Mouse (Mus musculus): Measurements from ENCODE around the gene Gpnmb. TPM values are rescaled to one million over a fixed set of nuclear protein-coding genes. Genes with fewer than 3 reads are reported as not detected.

Gpnmb gene
- polyA plus RNA-seq, 1 experiment from 2014 or later = 0.38 TPM

DNA sequence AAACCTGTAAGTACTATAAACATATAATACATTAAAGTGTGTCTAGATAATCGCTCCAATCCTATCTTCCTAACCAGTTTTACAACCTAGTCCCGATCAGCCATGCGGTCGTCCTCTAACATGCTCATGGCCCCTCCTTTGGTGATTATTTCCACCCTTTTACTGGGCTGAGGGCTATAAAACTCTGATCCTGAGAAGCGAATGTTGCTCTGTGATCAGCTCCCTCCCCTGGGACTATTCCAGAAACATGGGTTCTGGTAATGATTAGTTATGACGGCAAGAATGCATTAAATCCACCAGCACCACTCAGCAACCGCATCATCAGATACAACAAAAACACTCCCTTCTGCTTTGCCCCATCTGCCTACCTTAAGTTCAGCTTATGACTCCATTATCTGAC is 77.5 kb downstream of the Gpnmb start:
- ATAC-seq (replicated peaks; ENCODE audit: low FRiP score) = no peak
- no peak overlapping the region for H3K4me2 ChIP-seq
- no peaks in the 10 kb centered on the region for H3K27me3 ChIP-seq
- no peak overlapping the region for H3K9ac ChIP-seq
- peaks cover 50% of the 10 kb centered on the region for H3K36me3 ChIP-seq
- no peak overlapping the region for H3K27ac ChIP-seq
- no peaks in the 10 kb centered on the region for H3K4me1 ChIP-seq
- WGBS = 62% methylated on average over 7 of the region's 7 CpGs
- no peaks in the 10 kb centered on the region for H3K9me3 ChIP-seq (replicated peaks)
- H3K4me3 ChIP-seq (replicated peaks) = no peak overlapping the region

DNA sequence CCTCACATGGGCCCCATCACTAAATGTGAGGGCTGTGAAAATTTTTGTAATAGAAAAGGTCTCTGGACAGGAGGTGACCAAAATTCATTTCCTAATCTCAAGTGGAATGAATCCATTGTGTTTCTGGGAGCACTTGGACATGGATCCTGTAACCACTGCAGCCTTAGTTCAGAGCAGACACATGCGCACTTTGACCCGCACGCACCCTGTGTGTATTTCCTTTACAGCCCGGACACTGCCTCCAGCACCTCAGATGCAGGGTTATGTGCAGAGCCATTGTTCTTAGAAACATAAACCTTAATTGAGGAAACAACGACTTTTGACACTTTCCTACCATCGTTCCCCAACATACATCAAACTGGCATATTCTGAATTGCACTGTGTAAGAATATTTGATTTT is 78.1 kb downstream of the Gpnmb start:
- no peaks in the 10 kb centered on the region for H3K4me1 ChIP-seq
- peaks cover 46% of the 10 kb centered on the region for H3K36me3 ChIP-seq
- H3K27me3 ChIP-seq = no peaks in the 10 kb centered on the region
- ATAC-seq (replicated peaks; ENCODE audit: low FRiP score) = no peak
- H3K4me3 ChIP-seq (replicated peaks) = no peak overlapping the region
- H3K27ac ChIP-seq = no peak overlapping the region
- 80% methylated on average over 6 of the region's 6 CpGs for WGBS
- no peak overlapping the region for H3K4me2 ChIP-seq
- no peak overlapping the region for H3K9ac ChIP-seq
- H3K9me3 ChIP-seq (replicated peaks) = no peaks in the 10 kb centered on the region

DNA sequence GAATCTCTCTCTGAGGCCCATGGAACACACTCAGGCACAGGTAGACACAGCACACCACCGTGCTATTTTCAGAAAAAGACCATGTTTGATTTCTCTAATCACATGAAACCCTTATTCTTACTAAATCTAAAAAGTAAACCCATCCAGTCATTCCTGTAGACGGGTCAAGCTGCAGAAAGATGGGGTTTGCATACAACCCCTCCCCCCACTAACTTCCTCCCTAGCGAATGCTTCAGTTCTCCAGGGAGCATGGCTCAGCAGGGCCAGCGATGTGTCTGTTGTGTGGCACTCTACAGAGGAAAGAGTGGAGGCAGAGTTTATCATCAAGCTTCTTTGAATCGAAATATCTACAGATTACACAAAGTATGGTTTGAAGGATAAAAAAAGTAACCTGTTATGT is 79.2 kb downstream of the Gpnmb start:
- no peak for ATAC-seq (replicated peaks; ENCODE audit: low FRiP score)
- WGBS = 80% methylated on average over 5 of the region's 5 CpGs

DNA sequence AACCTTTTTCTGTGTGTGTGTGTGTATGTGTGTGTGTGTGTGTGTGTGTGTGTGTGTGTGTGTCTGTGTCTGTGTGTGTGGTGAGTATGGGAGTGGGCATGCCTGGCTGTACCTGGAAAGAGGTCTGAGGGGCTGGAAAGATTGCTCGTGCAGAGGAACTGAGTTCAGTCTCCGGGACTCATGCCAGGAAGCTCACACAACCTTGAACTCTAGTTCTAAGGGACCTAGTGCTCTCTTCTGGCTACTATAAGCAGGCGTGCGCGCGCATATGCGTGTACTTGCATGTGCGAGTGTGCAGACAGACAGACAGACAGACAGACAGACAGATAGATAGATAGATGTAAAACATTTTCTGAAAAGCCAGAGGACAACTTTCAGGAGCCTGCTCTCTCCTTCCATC is 79.9 kb downstream of the Gpnmb start:
- ATAC-seq (replicated peaks; ENCODE audit: low FRiP score) = no peak
- Histone ChIP-seq H3K27me3 (no peaks in the 10 kb centered on the region), H3K4me1 (no peaks in the 10 kb centered on the region), H3K9me3 (replicated peaks) (no peaks in the 10 kb centered on the region), H3K9ac (no peak overlapping the region), H3K36me3 (peaks cover 41% of the 10 kb centered on the region), H3K4me2 (no peak overlapping the region), H3K4me3 (replicated peaks) (no peak overlapping the region), H3K27ac (no peak overlapping the region)
- WGBS = 89% methylated on average over 8 of the region's 8 CpGs

More for the DNA sequence above, 79.2 kb downstream of the Gpnmb start:
- H3K27ac ChIP-seq = no peak overlapping the region
- no peak overlapping the region for H3K9ac ChIP-seq
- H3K27me3 ChIP-seq = no peaks in the 10 kb centered on the region
- H3K36me3 ChIP-seq = peaks cover 41% of the 10 kb centered on the region
- H3K9me3 ChIP-seq (replicated peaks) = no peaks in the 10 kb centered on the region
- H3K4me1 ChIP-seq = no peaks in the 10 kb centered on the region
- no peak overlapping the region for H3K4me3 ChIP-seq (replicated peaks)
- no peak overlapping the region for H3K4me2 ChIP-seq

DNA sequence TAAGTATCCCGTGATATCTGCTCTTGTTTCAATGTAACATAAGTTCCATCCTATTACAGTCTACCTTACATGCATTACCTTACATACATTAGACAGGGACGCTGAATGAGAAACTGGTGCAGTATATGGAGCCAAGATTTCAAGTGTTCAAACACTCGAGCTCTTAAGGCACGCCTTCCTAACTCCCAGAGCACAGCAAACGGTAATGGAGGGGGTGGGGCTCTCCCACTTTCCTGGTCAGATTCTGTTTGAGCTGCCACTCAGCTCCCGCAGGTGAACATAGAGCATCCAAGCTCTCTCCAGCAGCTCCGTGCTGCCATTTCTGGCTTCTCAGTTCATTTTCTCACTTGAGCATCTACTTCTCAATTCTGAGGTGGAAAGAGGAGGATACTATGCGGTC is 82.1 kb downstream of the Gpnmb start:
- Histone ChIP-seq H3K27ac (no peak overlapping the region), H3K9me3 (replicated peaks) (no peaks in the 10 kb centered on the region), H3K9ac (no peak overlapping the region), H3K4me3 (replicated peaks) (no peak overlapping the region), H3K27me3 (no peaks in the 10 kb centered on the region), H3K4me2 (no peak overlapping the region), H3K4me1 (no peaks in the 10 kb centered on the region), H3K36me3 (peaks cover 45% of the 10 kb centered on the region)
- WGBS = 79% methylated on average over 8 of the region's 8 CpGs
- ATAC-seq (replicated peaks; ENCODE audit: low FRiP score) = no peak

DNA sequence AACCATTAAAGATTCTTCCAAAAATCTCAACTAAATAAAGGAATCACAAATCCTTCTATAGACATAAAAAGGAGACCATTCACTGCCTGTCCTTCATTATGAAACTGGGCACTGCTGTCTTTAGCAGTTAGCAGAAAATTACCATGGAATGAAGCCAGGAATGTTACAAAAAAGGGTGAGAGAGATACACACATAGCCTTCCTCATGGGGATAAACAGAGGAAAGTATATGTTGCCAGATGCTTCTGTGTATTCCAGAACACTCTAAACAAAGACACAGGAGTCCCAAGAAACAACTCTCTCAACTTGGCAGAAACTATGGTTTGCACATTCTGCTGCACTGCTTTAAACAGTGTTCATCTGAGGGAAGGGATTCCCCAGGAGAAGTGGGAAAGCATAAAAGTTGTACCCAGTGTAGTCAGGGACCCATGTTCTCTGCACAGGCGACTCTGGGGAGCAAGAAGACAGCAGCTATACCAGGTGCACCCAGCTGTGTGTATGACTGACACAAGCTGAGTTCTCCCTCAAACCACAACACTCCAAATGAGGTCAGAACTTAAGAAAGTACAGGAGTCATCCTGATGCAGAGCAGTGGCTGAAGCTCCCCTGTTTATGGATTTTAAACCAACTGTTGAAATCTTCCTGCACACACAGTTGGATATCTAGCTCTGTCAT is 83.3 kb downstream of the Gpnmb start:
- WGBS = 77% methylated on average over 1 of the region's 1 CpGs
- Histone ChIP-seq H3K4me3 (replicated peaks) (no peak overlapping the region), H3K9me3 (replicated peaks) (no peaks in the 10 kb centered on the region), H3K4me1 (no peaks in the 10 kb centered on the region), H3K9ac (no peak overlapping the region), H3K27ac (no peak overlapping the region), H3K4me2 (no peak overlapping the region), H3K27me3 (no peaks in the 10 kb centered on the region), H3K36me3 (peaks cover 37% of the 10 kb centered on the region)
- ATAC-seq (replicated peaks; ENCODE audit: low FRiP score) = no peak

DNA sequence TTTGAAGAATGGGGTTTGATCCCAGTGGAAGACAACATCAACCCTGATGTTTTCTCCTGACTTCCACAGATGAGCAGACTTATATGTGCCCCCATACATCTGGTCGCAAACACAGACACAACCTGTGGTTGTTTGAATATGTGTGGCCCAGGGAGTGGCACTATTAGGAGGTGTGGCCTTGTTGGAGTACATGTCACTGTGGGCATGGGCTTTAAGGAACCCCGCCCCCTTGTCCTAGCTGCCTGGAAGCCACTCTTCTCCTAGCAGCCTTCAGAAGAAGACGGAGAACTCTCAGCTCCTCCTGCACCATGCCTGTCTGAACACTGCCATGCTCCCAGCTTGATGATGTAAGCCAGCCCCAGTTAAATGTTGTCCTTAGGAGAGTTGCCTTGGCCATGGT is 84.0 kb downstream of the Gpnmb start:
- Histone ChIP-seq H3K27me3 (no peaks in the 10 kb centered on the region), H3K27ac (no peak overlapping the region), H3K9me3 (replicated peaks) (no peaks in the 10 kb centered on the region), H3K9ac (no peak overlapping the region), H3K4me2 (no peak overlapping the region), H3K36me3 (peaks cover 38% of the 10 kb centered on the region), H3K4me1 (no peaks in the 10 kb centered on the region), H3K4me3 (replicated peaks) (no peak overlapping the region)
- ATAC-seq (replicated peaks; ENCODE audit: low FRiP score) = no peak
- 91% methylated on average over 3 of the region's 3 CpGs for WGBS

Other genes starting within 250 kb of the Gpnmb start
- gene Tmem176a, start 195.6 kb upstream of the Gpnmb start, polyA plus RNA-seq (2015; fragmentation: Nextera tagmentation; extraction: Ambion mirVana) = 148 and 153 TPM in 2 replicates
- 353 and 363 TPM in 2 replicates for gene Tmem176b, start 195.1 kb upstream of the Gpnmb start, polyA plus RNA-seq (2015; fragmentation: Nextera tagmentation; extraction: Ambion mirVana)
- 2.6 and 3.4 TPM in 2 replicates for gene Aoc1, start 163.7 kb upstream of the Gpnmb start, polyA plus RNA-seq (2015; fragmentation: Nextera tagmentation; extraction: Ambion mirVana)
- gene 1600015I10Rik, start 106.7 kb upstream of the Gpnmb start, polyA plus RNA-seq (2015; fragmentation: Nextera tagmentation; extraction: Ambion mirVana) = not detected in 2 replicates
- gene Doxl2, start 61.6 kb upstream of the Gpnmb start, polyA plus RNA-seq (2015; fragmentation: Nextera tagmentation; extraction: Ambion mirVana) = not detected in 2 replicates
- not detected in 2 replicates for gene Svs1, start 49.7 kb upstream of the Gpnmb start, polyA plus RNA-seq (2015; fragmentation: Nextera tagmentation; extraction: Ambion mirVana)
- 77.6 and 79.6 TPM in 2 replicates for gene Malsu1, start 37.2 kb downstream of the Gpnmb start, polyA plus RNA-seq (2015; fragmentation: Nextera tagmentation; extraction: Ambion mirVana)
- 46.2 and 49.7 TPM in 2 replicates for gene Igf2bp3, start 178.4 kb downstream of the Gpnmb start, polyA plus RNA-seq (2015; fragmentation: Nextera tagmentation; extraction: Ambion mirVana)
- gene Tra2a, start 227.5 kb downstream of the Gpnmb start, polyA plus RNA-seq (2015; fragmentation: Nextera tagmentation; extraction: Ambion mirVana) = 122 and 130 TPM in 2 replicates